Mouse (Mus musculus): Measurements from ENCODE around the gene Olfr813.
"Not testable (repeated sequence)": the region's sequence is repeated elsewhere in the genome, so short reads cannot be mapped to it uniquely, and the experiment has no call there.

- TF ChIP-seq POLR2A (IDR thresholded peaks at IDR 0.05; ENCODE audit: borderline replicate concordance, extremely low read depth, insufficient read depth, insufficient read length, poor library complexity, severe bottlenecking); CTCF (IDR thresholded peaks at IDR 0.05; ENCODE audit: borderline replicate concordance, extremely low read depth, insufficient read depth, insufficient read length): not testable (repeated sequence)
These were observed 30.3 kb downstream of the Olfr813 start for GRCm38 (mm10) chr10:129885496-129885895.
